ENCODE assay signal across 9 mouse cellular contexts in the genomic region with DNA sequence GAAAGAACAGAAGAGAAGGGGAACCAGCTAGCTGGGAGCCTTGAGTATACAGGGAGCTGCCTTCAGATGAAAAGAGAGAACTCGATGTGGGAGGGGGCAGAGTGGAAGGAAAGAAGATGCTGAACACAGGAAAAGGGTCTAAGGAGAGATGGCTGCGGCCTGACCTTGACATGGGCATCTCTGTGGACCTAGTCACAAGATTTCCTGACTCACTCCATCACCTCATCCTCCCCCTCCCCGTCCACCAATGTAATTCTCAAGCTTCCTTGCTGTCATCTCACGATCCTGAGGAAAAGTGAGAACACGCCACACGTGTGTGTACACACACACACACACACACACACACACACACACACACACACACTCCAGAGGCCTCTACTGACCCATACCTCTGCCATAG. TPM values are rescaled to one million over a fixed set of nuclear protein-coding genes. Genes with fewer than 3 reads are reported as not detected.
DNase-seq lines count a peak whose midpoint lies in the region; ATAC-seq and TF ChIP-seq lines count a peak whose summit lies in the region.
"Had no signal": no experiment of that assay in that cellular context is flagged by ENCODE, and none has a peak within 500 bp of the region (broad histone marks: within the 10 kb centered on the region; RNA-seq: fewer than 3 reads in every experiment).

No protein-coding gene starts in this region.

- peaks cover 15% of the 10 kb centered on the region for H3K36me3 ChIP-seq in heart, embryonic 13.5 days
- no peaks in the 10 kb centered on the region; the same call in 1 of the 2 replicates for H3K36me3 ChIP-seq in ES-E14 (ENCODE audit: control insufficient read depth, insufficient read depth, low read length, poor library complexity, severe bottlenecking)
- no peaks in the 10 kb centered on the region for H3K36me3 ChIP-seq in forebrain, embryonic 16.5 days (ENCODE audit: control insufficient read depth, insufficient read depth)
- H3K36me3 ChIP-seq in midbrain, embryonic 10.5 days = peaks cover 42% of the 10 kb centered on the region

- peaks cover 96% of the 10 kb centered on the region for H3K4me1 ChIP-seq in heart, embryonic 13.5 days
- peaks cover 14 to 34% of the 10 kb centered on the region in 2 experiments; a peak in 3 of 4 replicates for H3K4me1 ChIP-seq in ES-E14 (ENCODE audit: control insufficient read depth in 2 of 2, insufficient read depth in 2 of 2, low read length in 2 of 2, poor library complexity in 1 of 2)
- peaks cover 61% of the 10 kb centered on the region for H3K4me1 ChIP-seq in forebrain, embryonic 16.5 days (replicated peaks; ENCODE audit: control insufficient read depth, insufficient read depth, low read length)
- H3K4me1 ChIP-seq in midbrain, embryonic 10.5 days = peaks cover 93% of the 10 kb centered on the region

- peak overlapping the region; percentile 92 for H3K27ac ChIP-seq in heart, embryonic 13.5 days (replicated peaks)
- no peak overlapping the region; the same call in 1 of the 2 replicates for H3K27ac ChIP-seq in ES-E14 (ENCODE audit: insufficient read depth, low read depth, low read length, poor library complexity, severe bottlenecking)
- H3K27ac ChIP-seq in forebrain, embryonic 16.5 days (ENCODE audit: low read length) = peak overlapping the region; percentile 31; the same call in 1 of the 2 replicates
- peak overlapping the region; percentile 78 for H3K27ac ChIP-seq in midbrain, embryonic 10.5 days (replicated peaks)

- DNase-seq in heart, postnatal 14 days = no peak
- no peak for DNase-seq in ES-E14 (ENCODE audit: low read depth, low spot score)
- DNase-seq in midbrain, embryonic 10.5 days (ENCODE audit: low spot score) = no peak
- no peak for DNase-seq in right cerebral cortex, postnatal 4 days
- DNase-seq: right cerebral cortex, postnatal 25 days had no signal

- H3K4me2 ChIP-seq in heart, embryonic 13.5 days = peak overlapping the region; percentile 53
- H3K4me2 ChIP-seq in forebrain, embryonic 16.5 days (ENCODE audit: low read length) = no peak overlapping the region

- no peak for ATAC-seq in heart, embryonic 13.5 days (ENCODE audit: extremely low read depth, insufficient number of reproducible peaks, low FRiP score, low TSS enrichment)
- no peak for ATAC-seq in forebrain, embryonic 16.5 days
- no peak for ATAC-seq in frontal cortex, adult (ENCODE audit: low TSS enrichment)
- no peak for ATAC-seq in megakaryocyte, adult 5-6 weeks (ENCODE audit: poor library complexity, severe bottlenecking)

- peak overlapping the region; percentile 77 for H3K9ac ChIP-seq in heart, embryonic 13.5 days
- 0 out of 2 replicates have a peak overlapping the region, but pooled peaks have one; percentile 15 for H3K9ac ChIP-seq in ES-E14 (ENCODE audit: insufficient read depth, low read depth, low read length, poor library complexity, severe bottlenecking)
- H3K9ac ChIP-seq in forebrain, embryonic 16.5 days (replicated peaks; ENCODE audit: low read depth, low read length) = no peak overlapping the region

- no peaks in the 10 kb centered on the region for H3K9me3 ChIP-seq in heart, embryonic 13.5 days
- no peaks in the 10 kb centered on the region for H3K9me3 ChIP-seq in ES-E14 (ENCODE audit: control insufficient read depth, insufficient read depth, low read depth, low read length)
- no peaks in the 10 kb centered on the region for H3K9me3 ChIP-seq in forebrain, embryonic 16.5 days (ENCODE audit: control insufficient read depth, low read length)
- no peaks in the 10 kb centered on the region for H3K9me3 ChIP-seq in midbrain, embryonic 10.5 days (replicated peaks)

- in situ Hi-C loops in ES-E14 (cut with MboI; ENCODE audit: low sequenced_read_pairs in 2 of 2, unreplicated experiment in 2 of 2) = no loop called here

- no peak overlapping the region for H3K4me3 ChIP-seq in heart, embryonic 13.5 days
- no peak overlapping the region for H3K4me3 ChIP-seq in ES-E14 (ENCODE audit: insufficient read depth in 1 of 2, low read depth in 1 of 2, low read length in 2 of 2, poor library complexity in 1 of 2, severe bottlenecking in 1 of 2)
- no peak overlapping the region for H3K4me3 ChIP-seq in forebrain, embryonic 16.5 days (replicated peaks; ENCODE audit: low read length)
- 0 out of 2 replicates have a peak overlapping the region, but pooled peaks have one; percentile 22 for H3K4me3 ChIP-seq in midbrain, embryonic 10.5 days

- no peaks in the 10 kb centered on the region for H3K27me3 ChIP-seq in heart, embryonic 13.5 days (replicated peaks)
- H3K27me3 ChIP-seq in forebrain, embryonic 16.5 days (replicated peaks; ENCODE audit: control insufficient read depth, insufficient read depth, low read length) = no peaks in the 10 kb centered on the region
- no peaks in the 10 kb centered on the region for H3K27me3 ChIP-seq in midbrain, embryonic 10.5 days (ENCODE audit: low read depth, poor library complexity, severe bottlenecking)

- intact Hi-C loops in heart, postnatal 14 days (cut with DNase I) = no loop called here

- WGBS in heart, embryonic 13.5 days = 38% methylated on average over 6 of the region's 6 CpGs
- WGBS in forebrain, embryonic 16.5 days = 72% methylated on average over 6 of the region's 6 CpGs
- 72% methylated on average over 6 of the region's 6 CpGs for whole genome bisulfite sequencing in midbrain, embryonic 10.5 days

TF ChIP-seq in ES-E14, 5 proteins besides CTCF, POLR2A, EP300 and RAD21:
- TF ChIP-seq CHD2 (IDR thresholded peaks at IDR 0.05; ENCODE audit: low read depth, low read length) (no peak), ZC3H11A (IDR thresholded peaks at IDR 0.05; ENCODE audit: borderline replicate concordance, low read depth, low read length) (no peak), ZNF384 (IDR thresholded peaks at IDR 0.05; ENCODE audit: low read depth, low read length) (no peak), HCFC1 (IDR thresholded peaks at IDR 0.05; ENCODE audit: borderline replicate concordance, insufficient read depth, low read length) (no peak), MAFK (IDR thresholded peaks at IDR 0.05; ENCODE audit: insufficient read depth, low read depth, low read length) (no peak)

RNA-seq across cellular contexts. Expression of a gene that starts 17.2 kb away (rescaled TPM):
- 14.7 and 15.4 TPM in 2 replicates for polyA plus RNA-seq in heart, embryonic 13.5 days (2015; fragmentation: Nextera tagmentation; extraction: Ambion mirVana)
- 1 to 10 TPM; 8.8 to 9.9 TPM for total RNA-seq in heart, postnatal 14 days (2021)
- total RNA-seq in ES-E14 (2012; rRNA removed) = 35.5 and 37.8 TPM in 2 replicates
- 3.7 and 4.6 TPM in 2 replicates for polyA plus RNA-seq in forebrain, embryonic 16.5 days (2015; fragmentation: Nextera tagmentation; extraction: Ambion mirVana)
- 11.2 and 11.6 TPM in 2 replicates for polyA plus RNA-seq in midbrain, embryonic 10.5 days (2016; fragmentation: Nextera tagmentation; extraction: Ambion mirVana)
- 0.11 and 0.14 TPM in 2 replicates for total RNA-seq in megakaryocyte, adult 5-6 weeks (2015)
- 0.16 TPM in 1 of 2 replicates, not detected in the other for total RNA-seq in megakaryocyte, adult 5-6 weeks (2017)

Comparison
In these comparisons a context has a peak if more than half of its experiments do, and no peak if none do; other contexts are left out.
1. RNA of a gene that starts 17.2 kb away (total RNA-seq): 35.5 to 37.8 TPM in ES-E14 and 8.8 to 9.9 TPM in heart, postnatal 14 days; 0.11 to 0.16 TPM in megakaryocyte, adult 5-6 weeks; every median in the first group is over 4 times any median in the second.